Mouse (Mus musculus) heart, adult 2 months (tissue): Measurements from ENCODE around the gene Chrnd. TPM values are rescaled to one million over a fixed set of nuclear protein-coding genes. Genes with fewer than 3 reads are reported as not detected.
A peak's percentile ranks its signal among the peaks of the same experiment; 100 is the strongest.

ENCODE experiments used
- DNase-seq, 2 experiments: peaks; one replicate each; pipeline ENCODE4 v3.0.0; 2021
- H3K27ac ChIP-seq: fragments of 200-600 bp; 2 replicates; pipeline ENCODE4 v1.8.1; 2022
- H3K27me3 ChIP-seq: fragments of 200-500 bp; 2 replicates; pipeline ENCODE4 v1.6.1; 2012; ENCODE audit warnings: mild to moderate bottlenecking, low read length, inconsistent platforms, mixed read lengths; ENCODE audit not compliant: control insufficient read depth, insufficient read depth
- H3K36me3 ChIP-seq: fragments of 200-500 bp; 2 replicates; pipeline ENCODE4 v1.6.1; 2012; ENCODE audit warnings: low read length, inconsistent platforms; ENCODE audit not compliant: control insufficient read depth, insufficient read depth
- H3K4me1 ChIP-seq: fragments of 200-500 bp; 2 replicates; pipeline ENCODE4 v1.6.1; 2011; ENCODE audit warnings: low read length; ENCODE audit not compliant: control insufficient read depth, insufficient read depth
- H3K4me3 ChIP-seq: fragments of 200-600 bp; 2 replicates; pipeline ENCODE4 v1.8.1; 2022
- H3K79me2 ChIP-seq: fragments of 200-500 bp; replicated peaks from 2 replicates; pipeline ENCODE4 v1.6.1; 2012; ENCODE audit warnings: mild to moderate bottlenecking, inconsistent platforms, low read length, moderate library complexity, mixed read lengths; ENCODE audit not compliant: control insufficient read depth, insufficient read depth
- H3K9ac ChIP-seq: fragments of 200-500 bp; 2 replicates; pipeline ENCODE4 v1.6.1; 2012; ENCODE audit warnings: low read depth, mild to moderate bottlenecking, control low read depth, inconsistent platforms, low read length, mixed read lengths
- CTCF ChIP-seq: fragments of 200-600 bp; IDR thresholded peaks from 2 replicates; pipeline ENCODE4 v1.8.1; 2022; ENCODE audit warnings: antibody characterized with exemption, mild to moderate bottlenecking, moderate library complexity
- EP300 ChIP-seq: fragments of 200-500 bp; IDR thresholded peaks from 2 replicates; pipeline ENCODE4 v1.6.1; 2011; ENCODE audit warnings: low read depth, low read length, control low read depth; ENCODE audit not compliant: insufficient read depth
- POLR2A ChIP-seq: fragments of 200-500 bp; IDR thresholded peaks from 2 replicates; pipeline ENCODE4 v1.6.1; 2011; ENCODE audit warnings: mild to moderate bottlenecking, low read depth, low read length, control low read depth; ENCODE audit not compliant: insufficient read depth
- WGBS: fragments of 180-500 bp; shearing (Covaris S2); methylation state at CpG from one replicate; pipeline ENCODE4 v1.1.7; 2018; 5-methylcytosine and 5-hydroxymethylcytosine counted together
- intact Hi-C: fragments of 180-260 bp; cut with DNase I; formaldehyde crosslinking; loops from one replicate; pipeline ENCODE4 v1.15.1; 2025
- polyA plus RNA-seq: library from polyadenylated mRNA; depleted of rRNA; stranded (reverse); fragments of >200 nt; gene quantifications from 2 replicates; pipeline ENCODE4 v1.2.3, GENCODE M21; 2012
- total RNA-seq, 2 experiments: library from RNA; stranded (reverse); gene quantifications; 2 replicates each; pipeline ENCODE4 v1.2.3; 2021

Chrnd gene
- total and polyA plus RNA-seq, 3 experiments = not detected

GRCm38 (mm10) chr1:87211431-87211830 is 21.0 kb downstream of the Chrnd start:
- WGBS = 69% methylated on average over 4 of the region's 4 CpGs
- DNase-seq = no peak
- Histone ChIP-seq H3K9ac (no peak overlapping the region), H3K4me1 (peaks cover 8% of the 10 kb centered on the region), H3K27me3 (no peaks in the 10 kb centered on the region), H3K36me3 (peaks cover 11% of the 10 kb centered on the region), H3K4me3 (no peak overlapping the region), H3K27ac (no peak overlapping the region), H3K79me2 (peaks cover 5% of the 10 kb centered on the region)
- TF ChIP-seq EP300 (no peak), CTCF (no peak), POLR2A (no peak)
- intact Hi-C loops = no loop called here

DNA sequence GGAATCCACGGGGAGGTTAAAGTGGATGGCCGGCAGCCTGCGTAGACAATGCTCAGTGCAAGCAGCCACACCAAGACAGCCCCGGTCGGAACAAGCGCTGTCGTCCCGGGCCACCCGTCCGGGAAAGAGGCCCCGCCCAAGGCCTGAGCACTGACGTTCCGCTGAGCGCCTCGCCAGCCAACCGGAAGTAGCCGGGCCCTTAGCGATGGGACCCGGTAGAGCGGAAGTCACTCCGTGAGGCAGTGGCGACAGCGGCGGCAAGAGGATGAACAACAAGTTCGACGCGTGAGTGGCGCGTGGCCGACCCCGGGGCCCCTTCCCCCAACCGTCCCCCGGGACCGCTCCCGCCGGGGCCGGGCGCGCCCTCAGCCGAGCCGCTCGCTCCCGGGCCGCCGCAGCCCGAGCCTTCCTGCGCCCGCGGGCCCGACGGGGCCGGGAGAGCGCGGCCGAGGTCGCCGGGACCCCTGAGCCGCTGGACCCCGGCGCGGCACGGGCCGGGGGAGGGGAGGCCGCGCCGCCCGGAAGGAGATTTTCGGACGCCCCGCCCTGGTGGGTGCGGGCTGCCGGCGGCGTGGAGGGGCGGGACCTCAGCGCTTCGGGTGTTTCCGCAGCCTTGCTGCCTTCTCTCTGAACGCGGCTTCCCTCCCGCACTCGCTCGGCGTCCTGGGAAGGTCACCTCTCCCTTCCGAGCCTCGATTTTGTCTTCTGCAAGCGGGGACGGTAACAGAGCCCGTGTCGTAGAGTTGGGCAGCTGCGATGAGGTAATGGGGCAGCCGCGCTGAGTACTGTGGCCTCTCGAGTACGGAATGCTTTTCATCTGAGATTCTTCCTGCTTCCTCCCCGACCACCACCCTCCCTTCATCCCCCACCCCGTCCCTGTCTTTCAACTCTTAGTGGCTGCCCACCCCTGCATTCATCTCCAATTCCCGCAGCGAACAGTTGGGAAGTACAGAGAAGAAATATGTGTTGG is 23.6 kb downstream of the Chrnd start, which contains the start of gene Eif4e2:
TSS of gene Eif4e2 (plus strand) at position 180 of the 970 bp plus-strand sequence.
- peak within 1 kb of the TSS; percentile 55 for H3K4me3 ChIP-seq
- H3K36me3 ChIP-seq = peaks cover 19% of the 10 kb centered on the region
- intact Hi-C loops = no loop called here
- peak within 1 kb of the TSS; percentile 96 for H3K27ac ChIP-seq
- DNase-seq = peak; percentile 94 to 96
- TF ChIP-seq POLR2A (peak; percentile 88), EP300 (0 out of 2 replicates have a peak, but pooled peaks have one; percentile 3), CTCF (peak; percentile 23; the same call in 1 of the 2 replicates)
- H3K27me3 ChIP-seq = no peaks in the 10 kb centered on the region
- peak within 1 kb of the TSS; percentile 88 for H3K9ac ChIP-seq
- H3K4me1 ChIP-seq = peaks cover 10% of the 10 kb centered on the region
- H3K79me2 ChIP-seq = peaks cover 5% of the 10 kb centered on the region
- under 1% methylated on average over 87 of the region's 99 CpGs for WGBS

DNA sequence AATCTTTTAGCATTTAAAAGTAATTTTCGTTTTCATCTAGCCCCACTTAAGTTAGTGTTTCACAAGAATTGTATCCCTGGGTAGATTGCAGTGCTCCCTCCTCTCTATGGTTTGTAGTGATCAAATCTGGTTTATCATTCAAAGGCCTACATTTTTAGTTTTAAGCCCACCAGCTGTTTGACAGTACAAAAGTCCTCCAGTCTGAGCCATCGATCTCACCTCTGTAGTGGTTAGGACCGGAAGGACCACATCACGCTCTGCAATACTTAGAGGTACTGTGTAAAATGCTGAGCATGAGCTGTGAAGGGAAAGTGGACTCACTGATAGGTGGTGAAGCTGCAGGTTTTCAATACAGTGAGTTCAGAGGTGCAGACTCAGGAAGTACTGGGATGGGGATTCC is 24.3 kb downstream of the Chrnd start:
- WGBS = 9% methylated on average over 4 of the region's 4 CpGs
- intact Hi-C loops = no loop called here

GRCm38 (mm10) chr1:87217938-87218337 is 27.5 kb downstream of the Chrnd start:
- H3K36me3 ChIP-seq = peaks cover 29% of the 10 kb centered on the region
- WGBS = 47% methylated on average over 3 of the region's 3 CpGs
- H3K9ac ChIP-seq = no peak overlapping the region
- TF ChIP-seq CTCF (peak; percentile 80), EP300 (no peak), POLR2A (no peak)
- no peak overlapping the region for H3K27ac ChIP-seq
- peaks cover 5% of the 10 kb centered on the region for H3K79me2 ChIP-seq
- intact Hi-C loops = no loop called here
- H3K27me3 ChIP-seq = no peaks in the 10 kb centered on the region
- DNase-seq = no peak
- H3K4me3 ChIP-seq = no peak overlapping the region
- peaks cover 10% of the 10 kb centered on the region for H3K4me1 ChIP-seq

More for the DNA sequence above, 24.3 kb downstream of the Chrnd start:
- Histone ChIP-seq H3K4me1 (peaks cover 10% of the 10 kb centered on the region), H3K27me3 (no peaks in the 10 kb centered on the region), H3K9ac (peak overlapping the region; percentile 31), H3K4me3 (peak overlapping the region; percentile 55), H3K79me2 (peaks cover 5% of the 10 kb centered on the region), H3K27ac (peak overlapping the region; percentile 96), H3K36me3 (peaks cover 21% of the 10 kb centered on the region)
- TF ChIP-seq EP300 (no peak), CTCF (no peak), POLR2A (no peak)
- no peak for DNase-seq

DNA sequence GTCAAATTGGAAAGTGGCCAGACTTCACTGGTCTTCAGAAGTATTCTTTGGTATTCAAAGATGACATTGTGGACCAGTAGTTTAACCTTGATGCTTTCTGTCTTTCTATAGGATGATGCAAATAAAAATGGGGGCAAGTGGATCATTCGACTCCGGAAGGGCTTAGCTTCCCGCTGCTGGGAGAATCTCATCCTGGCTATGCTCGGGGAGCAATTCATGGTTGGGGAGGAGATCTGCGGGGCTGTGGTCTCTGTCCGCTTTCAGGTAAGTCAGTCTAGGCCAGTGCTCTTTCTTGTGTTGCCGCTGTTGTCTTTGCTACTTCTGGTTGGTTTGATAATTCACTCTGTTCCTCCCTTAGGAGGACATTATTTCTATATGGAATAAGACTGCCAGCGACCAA is 35.3 kb downstream of the Chrnd start:
- Histone ChIP-seq H3K4me3 (no peak overlapping the region), H3K4me1 (no peaks in the 10 kb centered on the region), H3K27ac (no peak overlapping the region), H3K36me3 (peaks cover 8% of the 10 kb centered on the region), H3K27me3 (no peaks in the 10 kb centered on the region), H3K79me2 (no peaks in the 10 kb centered on the region), H3K9ac (no peak overlapping the region)
- 93% methylated on average over 8 of the region's 8 CpGs for WGBS
- TF ChIP-seq POLR2A (no peak), EP300 (no peak), CTCF (no peak)
- intact Hi-C loops = loop anchor here (10.0 kb wide), 1 partner anchor 1161 kb away; the partner anchor contains the start of gene Psmd1
- DNase-seq = no peak

- DNase-seq = no peak
- Histone ChIP-seq H3K79me2 (no peaks in the 10 kb centered on the region), H3K27ac (no peak overlapping the region), H3K4me3 (no peak overlapping the region), H3K36me3 (peaks cover 5% of the 10 kb centered on the region), H3K4me1 (no peaks in the 10 kb centered on the region), H3K27me3 (no peaks in the 10 kb centered on the region), H3K9ac (no peak overlapping the region)
- intact Hi-C loops = loop anchor here (10.0 kb wide), 1 partner anchor 1162 kb away; the partner anchor contains the start of gene Psmd1
- WGBS = 97% methylated on average over 1 of the region's 1 CpGs
- no peak for TF ChIP-seq CTCF
- TF ChIP-seq EP300 = no peak
- no peak for TF ChIP-seq POLR2A
These were observed 36.2 kb downstream of the Chrnd start for GRCm38 (mm10) chr1:87226409-87227159.
